Mouse (Mus musculus): ENCODE results near the gene Vwa8. TPM values are rescaled to one million over a fixed set of nuclear protein-coding genes. Genes with fewer than 3 reads are reported as not detected.

The Vwa8 gene
- polyA plus RNA-seq, 1 experiment = 8.7 TPM

GRCm38 (mm10) chr14:79161741-79162140 is 312.9 kb downstream of the Vwa8 start:
- Histone ChIP-seq H3K4me3 (ENCODE audit: control insufficient read depth, insufficient read depth, low read length) (no peak overlapping the region), H3K36me3 (ENCODE audit: control insufficient read depth, insufficient read depth, low read length) (no peaks in the 10 kb centered on the region), H3K4me1 (replicated peaks; ENCODE audit: control insufficient read depth, insufficient read depth, low read length) (no peaks in the 10 kb centered on the region), H3K27me3 (ENCODE audit: control insufficient read depth, insufficient read depth, low read length) (no peaks in the 10 kb centered on the region), H3K27ac (ENCODE audit: control insufficient read depth, insufficient read depth, low read length) (no peak overlapping the region)
- TF ChIP-seq CTCF (IDR thresholded peaks at IDR 0.05; ENCODE audit: borderline replicate concordance, control insufficient read depth, extremely low read depth, insufficient read depth, low read length, poor library complexity) (no peak), POLR2A (IDR thresholded peaks at IDR 0.05; ENCODE audit: control insufficient read depth, extremely low read depth, insufficient read depth, low read length, poor library complexity) (no peak)
- DNase-seq = no peak
- WGBS = 95% methylated on average over 9 of the region's 9 CpGs

GRCm38 (mm10) chr14:79162678-79163077 is 313.8 kb downstream of the Vwa8 start:
- Histone ChIP-seq H3K4me3 (ENCODE audit: control insufficient read depth, insufficient read depth, low read length) (no peak overlapping the region), H3K36me3 (ENCODE audit: control insufficient read depth, insufficient read depth, low read length) (no peaks in the 10 kb centered on the region), H3K4me1 (replicated peaks; ENCODE audit: control insufficient read depth, insufficient read depth, low read length) (no peaks in the 10 kb centered on the region), H3K27me3 (ENCODE audit: control insufficient read depth, insufficient read depth, low read length) (no peaks in the 10 kb centered on the region), H3K27ac (ENCODE audit: control insufficient read depth, insufficient read depth, low read length) (no peak overlapping the region)
- no peak for DNase-seq
- 96% methylated on average over 9 of the region's 9 CpGs for WGBS
- TF ChIP-seq POLR2A (IDR thresholded peaks at IDR 0.05; ENCODE audit: control insufficient read depth, extremely low read depth, insufficient read depth, low read length, poor library complexity) (no peak), CTCF (IDR thresholded peaks at IDR 0.05; ENCODE audit: borderline replicate concordance, control insufficient read depth, extremely low read depth, insufficient read depth, low read length, poor library complexity) (no peak)

- Histone ChIP-seq H3K27me3 (ENCODE audit: control insufficient read depth, insufficient read depth, low read length) (no peaks in the 10 kb centered on the region), H3K4me3 (ENCODE audit: control insufficient read depth, insufficient read depth, low read length) (no peak overlapping the region), H3K27ac (ENCODE audit: control insufficient read depth, insufficient read depth, low read length) (no peak overlapping the region), H3K36me3 (ENCODE audit: control insufficient read depth, insufficient read depth, low read length) (no peaks in the 10 kb centered on the region), H3K4me1 (replicated peaks; ENCODE audit: control insufficient read depth, insufficient read depth, low read length) (no peaks in the 10 kb centered on the region)
- no peak for DNase-seq
- TF ChIP-seq POLR2A (IDR thresholded peaks at IDR 0.05; ENCODE audit: control insufficient read depth, extremely low read depth, insufficient read depth, low read length, poor library complexity) = no peak
- TF ChIP-seq CTCF (IDR thresholded peaks at IDR 0.05; ENCODE audit: borderline replicate concordance, control insufficient read depth, extremely low read depth, insufficient read depth, low read length, poor library complexity) = no peak
- WGBS = 91% methylated on average over 4 of the region's 4 CpGs
Measured at GRCm38 (mm10) chr14:79164334-79164733, 315.5 kb downstream of the Vwa8 start.

- Histone ChIP-seq H3K36me3 (ENCODE audit: control insufficient read depth, insufficient read depth, low read length) (no peaks in the 10 kb centered on the region), H3K27ac (ENCODE audit: control insufficient read depth, insufficient read depth, low read length) (no peak overlapping the region), H3K4me3 (ENCODE audit: control insufficient read depth, insufficient read depth, low read length) (no peak overlapping the region), H3K27me3 (ENCODE audit: control insufficient read depth, insufficient read depth, low read length) (no peaks in the 10 kb centered on the region), H3K4me1 (replicated peaks; ENCODE audit: control insufficient read depth, insufficient read depth, low read length) (no peaks in the 10 kb centered on the region)
- DNase-seq = peak; percentile 56
- WGBS = 94% methylated on average over 2 of the region's 2 CpGs
- no peak for TF ChIP-seq CTCF (IDR thresholded peaks at IDR 0.05; ENCODE audit: borderline replicate concordance, control insufficient read depth, extremely low read depth, insufficient read depth, low read length, poor library complexity)
Measured at GRCm38 (mm10) chr14:79164925-79165324, 316.1 kb downstream of the Vwa8 start.

DNA sequence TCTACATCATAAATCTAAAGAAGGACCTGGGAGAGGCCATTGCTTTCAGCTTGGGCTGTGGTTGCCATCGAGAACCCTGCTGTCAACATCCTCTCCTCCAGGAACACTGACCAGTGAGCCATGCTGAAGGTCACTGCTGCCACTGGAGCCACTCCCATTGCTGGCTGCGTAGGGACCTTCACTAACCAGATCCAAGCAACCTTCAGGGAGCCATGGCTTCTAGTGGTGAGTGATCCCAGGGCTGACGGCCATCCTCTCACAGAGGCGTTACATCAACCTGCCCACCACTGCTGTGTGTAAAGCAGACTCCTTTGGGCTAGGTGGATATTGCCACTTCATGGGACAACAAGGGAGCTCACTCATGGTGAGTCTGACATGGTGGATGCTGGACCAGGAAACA is 325.7 kb downstream of the Vwa8 start:
- Histone ChIP-seq H3K36me3 (ENCODE audit: control insufficient read depth, insufficient read depth, low read length) (no peaks in the 10 kb centered on the region), H3K4me1 (replicated peaks; ENCODE audit: control insufficient read depth, insufficient read depth, low read length) (peaks cover 9% of the 10 kb centered on the region), H3K27ac (ENCODE audit: control insufficient read depth, insufficient read depth, low read length) (no peak overlapping the region), H3K27me3 (ENCODE audit: control insufficient read depth, insufficient read depth, low read length) (no peaks in the 10 kb centered on the region), H3K4me3 (ENCODE audit: control insufficient read depth, insufficient read depth, low read length) (no peak overlapping the region)
- DNase-seq = no peak
- TF ChIP-seq CTCF (IDR thresholded peaks at IDR 0.05; ENCODE audit: borderline replicate concordance, control insufficient read depth, extremely low read depth, insufficient read depth, low read length, poor library complexity) (no peak), POLR2A (IDR thresholded peaks at IDR 0.05; ENCODE audit: control insufficient read depth, extremely low read depth, insufficient read depth, low read length, poor library complexity) (no peak)
- WGBS = 95% methylated on average over 4 of the region's 4 CpGs

DNA sequence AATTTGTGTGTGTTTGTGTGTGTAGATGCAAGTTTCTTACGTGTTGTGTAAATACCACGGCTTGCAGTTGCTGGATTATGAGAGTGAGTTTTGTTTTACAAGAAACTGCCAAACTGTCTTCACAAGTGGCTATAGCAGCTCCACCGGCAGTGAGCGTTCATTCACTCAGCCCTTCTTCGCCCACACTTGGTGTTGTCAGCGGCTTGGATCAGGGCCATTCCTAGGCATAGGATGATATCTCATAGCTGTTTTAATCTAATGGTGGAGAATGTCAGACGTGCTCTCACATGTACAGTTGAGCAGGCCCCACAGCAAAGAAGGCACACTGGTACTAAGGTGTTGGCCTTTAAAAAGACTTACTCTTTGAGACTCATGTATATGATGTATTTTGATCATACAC is 328.9 kb downstream of the Vwa8 start:
- Histone ChIP-seq H3K4me3 (ENCODE audit: control insufficient read depth, insufficient read depth, low read length) (no peak overlapping the region), H3K36me3 (ENCODE audit: control insufficient read depth, insufficient read depth, low read length) (no peaks in the 10 kb centered on the region), H3K4me1 (replicated peaks; ENCODE audit: control insufficient read depth, insufficient read depth, low read length) (peaks cover 25% of the 10 kb centered on the region), H3K27me3 (ENCODE audit: control insufficient read depth, insufficient read depth, low read length) (no peaks in the 10 kb centered on the region), H3K27ac (ENCODE audit: control insufficient read depth, insufficient read depth, low read length) (no peak overlapping the region)
- TF ChIP-seq POLR2A (IDR thresholded peaks at IDR 0.05; ENCODE audit: control insufficient read depth, extremely low read depth, insufficient read depth, low read length, poor library complexity) = no peak
- no peak for TF ChIP-seq CTCF (IDR thresholded peaks at IDR 0.05; ENCODE audit: borderline replicate concordance, control insufficient read depth, extremely low read depth, insufficient read depth, low read length, poor library complexity)
- no peak for DNase-seq
- WGBS = 92% methylated on average over 7 of the region's 7 CpGs

DNA sequence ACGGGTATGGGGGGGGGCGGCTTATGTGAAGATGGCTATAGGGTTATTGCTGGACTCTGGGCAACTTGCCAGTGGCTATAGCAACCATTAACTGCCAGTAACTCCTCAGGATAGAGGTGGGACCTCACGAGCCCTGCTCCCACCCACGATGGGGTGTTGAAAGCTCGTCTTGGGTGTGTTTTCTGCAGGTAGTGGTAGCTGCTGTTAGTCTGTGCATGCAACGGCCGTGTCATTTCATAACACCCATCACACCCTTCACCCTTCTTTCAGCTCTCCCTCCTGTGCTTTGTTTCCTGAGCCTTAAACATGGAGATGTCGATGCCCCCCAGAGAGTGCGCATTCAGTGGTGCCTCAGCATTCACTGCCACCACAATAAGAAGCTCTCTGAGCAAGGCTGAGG is 329.4 kb downstream of the Vwa8 start:
- no peak overlapping the region for H3K27ac ChIP-seq (ENCODE audit: control insufficient read depth, insufficient read depth, low read length)
- WGBS = 93% methylated on average over 9 of the region's 9 CpGs
- H3K27me3 ChIP-seq (ENCODE audit: control insufficient read depth, insufficient read depth, low read length) = no peaks in the 10 kb centered on the region
- DNase-seq = no peak
- no peak overlapping the region for H3K4me3 ChIP-seq (ENCODE audit: control insufficient read depth, insufficient read depth, low read length)
- no peak for TF ChIP-seq POLR2A (IDR thresholded peaks at IDR 0.05; ENCODE audit: control insufficient read depth, extremely low read depth, insufficient read depth, low read length, poor library complexity)
- no peak for TF ChIP-seq CTCF (IDR thresholded peaks at IDR 0.05; ENCODE audit: borderline replicate concordance, control insufficient read depth, extremely low read depth, insufficient read depth, low read length, poor library complexity)
- H3K36me3 ChIP-seq (ENCODE audit: control insufficient read depth, insufficient read depth, low read length) = no peaks in the 10 kb centered on the region
- peaks cover 25% of the 10 kb centered on the region for H3K4me1 ChIP-seq (replicated peaks; ENCODE audit: control insufficient read depth, insufficient read depth, low read length)
